Mouse (Mus musculus): ENCODE results near the gene B3gnt2. TPM values are rescaled to one million over a fixed set of nuclear protein-coding genes. Genes with fewer than 3 reads are reported as not detected.

The B3gnt2 gene
- total RNA-seq, 2 experiments from 2014 or later = 13.8 to 16.0 TPM

GRCm38 (mm10) chr11:22733936-22734335 is 126.8 kb downstream of the B3gnt2 start:
- H3K4me3 ChIP-seq = no peak overlapping the region
- intact Hi-C loops (cut with DNase I) = no loop called here
- H3K27ac ChIP-seq = no peak overlapping the region
- DNase-seq (ENCODE audit: extremely low spot score in 1 of 2, low spot score in 2 of 2) = no peak
- TF ChIP-seq CTCF (IDR thresholded peaks at IDR 0.05) = no peak

- no peak overlapping the region for H3K4me3 ChIP-seq
- DNase-seq (ENCODE audit: extremely low spot score in 1 of 2, low spot score in 2 of 2) = no peak
- intact Hi-C loops (cut with DNase I) = no loop called here
- H3K27ac ChIP-seq = no peak overlapping the region
- no peak for TF ChIP-seq CTCF (IDR thresholded peaks at IDR 0.05)
Observed at GRCm38 (mm10) chr11:22732907-22733306, 127.9 kb downstream of the B3gnt2 start.

- no peak for TF ChIP-seq CTCF (IDR thresholded peaks at IDR 0.05)
- intact Hi-C loops (cut with DNase I) = loop anchor here (5.0 kb wide), 1 partner anchor 244 kb away; no protein-coding TSS in a partner anchor
Observed at GRCm38 (mm10) chr11:22723096-22723495, 137.7 kb downstream of the B3gnt2 start.

GRCm38 (mm10) chr11:22720096-22720495 is 140.7 kb downstream of the B3gnt2 start:
- no peak for TF ChIP-seq CTCF (IDR thresholded peaks at IDR 0.05)
- Histone ChIP-seq H3K27ac (no peak overlapping the region), H3K4me3 (no peak overlapping the region)
- intact Hi-C loops (cut with DNase I) = loop anchor here (5.0 kb wide), 1 partner anchor 247 kb away; no protein-coding TSS in a partner anchor
- peak in 1 of 2 experiments; percentile 22 for DNase-seq (ENCODE audit: extremely low spot score in 1 of 2, low spot score in 2 of 2)

More at GRCm38 (mm10) chr11:22723096-22723495, 137.7 kb downstream of the B3gnt2 start:
- DNase-seq (ENCODE audit: extremely low spot score in 1 of 2, low spot score in 2 of 2) = no peak
- Histone ChIP-seq H3K27ac (no peak overlapping the region), H3K4me3 (no peak overlapping the region)

- Histone ChIP-seq H3K4me3 (no peak overlapping the region), H3K27ac (peak overlapping the region; percentile 60)
- peak in 1 of 2 experiments; percentile 12 for DNase-seq (ENCODE audit: extremely low spot score in 1 of 2, low spot score in 2 of 2)
- intact Hi-C loops (cut with DNase I) = loop anchor here (5.0 kb wide), 1 partner anchor 128 kb away; no protein-coding TSS in a partner anchor
- no peak for TF ChIP-seq CTCF (IDR thresholded peaks at IDR 0.05)
Observed at GRCm38 (mm10) chr11:22719570-22719969, 141.2 kb downstream of the B3gnt2 start.

- TF ChIP-seq CTCF (IDR thresholded peaks at IDR 0.05) = no peak
- intact Hi-C loops (cut with DNase I) = loop anchor here (5.0 kb wide), 1 partner anchor 129 kb away; no protein-coding TSS in a partner anchor
- no peak for DNase-seq (ENCODE audit: extremely low spot score in 1 of 2, low spot score in 2 of 2)
- Histone ChIP-seq H3K4me3 (no peak overlapping the region), H3K27ac (no peak overlapping the region)
Observed at GRCm38 (mm10) chr11:22718036-22718435, 142.7 kb downstream of the B3gnt2 start.

GRCm38 (mm10) chr11:22711327-22711726 is 149.4 kb downstream of the B3gnt2 start:
- H3K27ac ChIP-seq = no peak overlapping the region
- no peak overlapping the region for H3K4me3 ChIP-seq
- TF ChIP-seq CTCF (IDR thresholded peaks at IDR 0.05) = no peak
- intact Hi-C loops (cut with DNase I) = no loop called here
- DNase-seq (ENCODE audit: extremely low spot score in 1 of 2, low spot score in 2 of 2) = no peak

- DNase-seq (ENCODE audit: extremely low spot score in 1 of 2, low spot score in 2 of 2) = no peak
- Histone ChIP-seq H3K4me3 (no peak overlapping the region), H3K27ac (no peak overlapping the region)
- TF ChIP-seq CTCF (IDR thresholded peaks at IDR 0.05) = peak; percentile 52
- intact Hi-C loops (cut with DNase I) = no loop called here
Observed at GRCm38 (mm10) chr11:22710596-22710995, 150.2 kb downstream of the B3gnt2 start.

Other genes with a start within 250 kb of the B3gnt2 start
- 10 to 100 TPM; 70.0 to 75.6 TPM for gene Zrsr1, start 111.0 kb upstream of the B3gnt2 start, total RNA-seq (2021)
- 10 to 100 TPM in 1 of 2 experiments, 1 to 10 TPM in 1; 9.5 to 14.7 TPM for gene Gm28048, start 121.1 kb upstream of the B3gnt2 start, total RNA-seq (2021)
- 10 to 100 TPM; 36.7 to 47.7 TPM for gene Commd1, start 121.4 kb upstream of the B3gnt2 start, total RNA-seq (2021)
- gene Cct4, start 129.6 kb upstream of the B3gnt2 start, total RNA-seq (2021) = 100 to 1,000 TPM in 1 of 2 experiments, 10 to 100 TPM in 1; 97.1 to 104 TPM
- 1 to 10 TPM; 4.9 to 5.0 TPM for gene Fam161a, start 146.6 kb upstream of the B3gnt2 start, total RNA-seq (2021)